Mouse (Mus musculus) stomach, postnatal 0 days (tissue): ENCODE measurements around the gene Rasip1.

Experiments used
- CTCF ChIP-seq: IDR thresholded peaks from 2 replicates; pipeline ENCODE4 v1.5.1; 2016; ENCODE audit warnings: antibody characterized with exemption, low read depth, mild to moderate bottlenecking, moderate library complexity
- EP300 ChIP-seq: optimal IDR thresholded peaks from 2 replicates; pipeline ENCODE3; 2016; ENCODE audit warnings: antibody characterized with exemption

- TF ChIP-seq CTCF (no peak), EP300 (no peak)
Measured at GRCm38 (mm10) chr7:45686841-45687240, 59.6 kb downstream of the Rasip1 start.
